Mouse (Mus musculus): ENCODE results near the gene 9430097D07Rik.

9430097D07Rik gene

DNA sequence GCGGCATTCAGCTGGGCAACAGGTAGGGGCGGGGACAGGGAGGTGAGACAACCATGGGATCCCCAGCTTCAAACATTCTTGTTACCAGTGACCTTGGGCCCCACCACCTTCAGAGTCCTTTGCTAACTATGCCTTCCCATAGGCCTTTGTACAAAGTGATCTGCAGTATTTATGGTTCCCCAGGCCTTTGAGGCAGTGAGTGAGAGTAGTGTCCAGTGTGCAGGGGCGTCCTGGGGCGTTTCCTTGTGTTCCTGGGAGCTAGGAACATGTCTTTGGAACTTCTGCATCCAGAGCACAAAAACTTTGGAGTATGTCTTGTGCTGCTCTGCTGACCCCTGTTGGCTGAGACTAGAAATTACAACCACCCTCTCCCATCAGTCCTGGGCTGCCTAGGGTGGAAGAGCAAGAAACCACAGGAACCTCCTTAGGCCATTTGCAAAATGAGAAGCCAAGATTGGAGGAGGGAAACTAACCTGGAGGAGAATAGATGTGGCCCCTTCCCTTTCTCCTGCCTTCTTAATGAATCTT, 8.9 kb downstream of the 9430097D07Rik start:
- DNase-seq (ENCODE audit: low spot score in 2 of 2), result peak; percentile 62 to 76

DNA sequence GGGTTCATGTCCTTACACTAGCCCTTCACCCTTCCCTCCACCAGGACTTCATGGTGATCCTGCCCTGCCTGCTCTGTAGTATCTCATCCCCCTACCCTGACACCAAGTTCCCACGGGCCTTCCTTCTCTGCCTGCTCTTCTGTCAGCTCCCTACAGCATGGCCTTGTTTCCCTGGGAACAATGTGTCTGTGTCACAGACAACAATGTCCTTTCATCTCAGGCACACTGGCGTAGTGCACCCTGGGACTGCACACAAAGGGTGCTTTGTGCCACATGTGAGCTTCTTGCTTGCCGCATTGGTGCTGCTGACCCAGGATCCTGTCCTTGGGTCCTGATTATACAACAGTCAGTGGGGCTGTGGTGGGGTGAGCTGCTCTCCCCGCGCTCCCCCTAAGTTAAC, 15.9 kb downstream of the 9430097D07Rik start:
- DNase-seq (ENCODE audit: low spot score in 2 of 2), result peak; percentile 64 to 79

DNA sequence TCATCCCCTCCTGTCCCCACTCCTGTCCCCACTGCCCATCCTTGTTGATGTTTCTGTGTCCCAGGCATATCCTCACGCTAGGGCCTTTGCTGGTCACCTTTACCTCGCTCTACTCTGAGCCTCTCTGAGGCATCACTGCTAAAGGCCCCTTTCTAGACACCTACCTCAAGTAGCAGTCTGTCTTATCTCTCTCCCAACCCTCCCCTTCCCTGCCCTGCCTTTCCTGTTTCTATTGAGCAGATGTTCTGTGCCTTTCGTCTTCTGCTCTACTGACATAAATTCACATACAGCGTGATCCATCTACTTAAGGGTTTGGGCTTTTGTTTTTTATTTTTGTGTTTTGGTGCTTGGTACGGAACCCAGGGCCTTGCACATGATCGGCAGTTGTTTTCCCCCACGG, 19.5 kb downstream of the 9430097D07Rik start:
- no peak for DNase-seq (ENCODE audit: low spot score in 2 of 2)

DNA sequence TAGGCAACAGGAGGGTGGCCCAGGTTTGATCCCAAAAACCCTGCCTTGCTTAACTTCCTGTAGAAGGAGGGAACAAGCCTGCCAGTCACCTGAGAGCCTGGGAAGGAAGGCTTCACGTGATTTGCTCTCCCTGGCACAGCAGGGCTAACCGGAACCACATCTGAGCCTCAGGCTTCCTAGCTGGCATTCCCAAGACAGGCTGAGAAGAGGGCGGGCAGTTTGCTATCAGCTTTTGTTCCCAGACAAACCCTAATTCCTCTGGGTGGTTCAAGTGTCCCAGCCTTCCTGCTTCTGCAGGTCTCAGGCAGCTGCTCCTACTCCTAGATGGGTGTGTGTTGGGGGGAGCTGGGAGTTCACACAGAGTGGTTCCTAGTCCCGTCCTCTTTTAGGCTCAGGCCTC, 20.0 kb downstream of the 9430097D07Rik start:
- no peak for DNase-seq (ENCODE audit: low spot score in 2 of 2)

DNA sequence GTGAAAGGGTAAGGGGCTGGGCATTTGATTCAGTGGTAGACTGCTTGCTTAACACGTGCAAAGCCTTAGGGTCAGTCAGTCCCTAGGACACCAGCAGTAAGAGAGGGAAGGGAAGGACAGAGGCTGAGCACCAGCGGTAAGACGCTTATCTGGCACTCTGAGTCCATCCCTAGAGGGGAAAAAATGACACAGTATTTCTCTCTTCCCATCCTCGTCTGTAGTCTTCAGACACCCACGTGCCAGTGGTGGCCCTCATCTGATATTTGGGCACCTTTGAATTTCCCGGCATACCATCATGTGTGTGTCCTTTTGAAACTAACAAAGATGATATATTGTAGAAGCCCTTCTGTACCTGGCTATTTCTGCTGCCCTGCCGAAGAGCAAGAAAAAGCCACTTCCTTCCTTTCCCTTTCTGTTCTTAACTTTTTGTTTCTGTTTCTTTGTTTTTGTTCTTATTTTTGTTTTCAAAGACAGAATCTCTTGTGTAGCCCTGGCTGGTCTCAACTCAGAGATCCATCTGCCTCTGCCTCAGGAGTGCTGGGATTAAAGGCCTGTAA, 21.8 kb downstream of the 9430097D07Rik start:
- no peak for DNase-seq (ENCODE audit: low spot score in 2 of 2)

DNA sequence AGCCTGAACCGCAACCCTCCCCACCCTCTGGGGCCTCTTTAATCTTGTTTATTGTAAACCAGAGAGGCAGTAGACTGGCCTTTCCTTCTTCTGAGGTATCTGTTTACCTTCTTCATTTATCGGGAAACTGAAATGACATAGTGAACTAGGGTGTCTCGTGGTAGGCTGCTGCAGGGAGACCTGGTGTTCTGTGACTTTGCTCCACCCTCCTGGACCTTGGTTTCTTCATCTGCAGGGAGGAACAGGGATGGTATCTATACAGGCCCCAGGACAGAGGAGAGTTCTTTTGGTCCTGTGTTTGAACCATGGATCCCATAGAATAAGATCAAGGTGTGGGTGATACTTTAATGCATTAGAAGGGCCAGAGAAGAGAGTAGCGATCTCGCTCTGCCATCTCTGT, 24.2 kb downstream of the 9430097D07Rik start:
- no peak for DNase-seq (ENCODE audit: low spot score in 2 of 2)

DNA sequence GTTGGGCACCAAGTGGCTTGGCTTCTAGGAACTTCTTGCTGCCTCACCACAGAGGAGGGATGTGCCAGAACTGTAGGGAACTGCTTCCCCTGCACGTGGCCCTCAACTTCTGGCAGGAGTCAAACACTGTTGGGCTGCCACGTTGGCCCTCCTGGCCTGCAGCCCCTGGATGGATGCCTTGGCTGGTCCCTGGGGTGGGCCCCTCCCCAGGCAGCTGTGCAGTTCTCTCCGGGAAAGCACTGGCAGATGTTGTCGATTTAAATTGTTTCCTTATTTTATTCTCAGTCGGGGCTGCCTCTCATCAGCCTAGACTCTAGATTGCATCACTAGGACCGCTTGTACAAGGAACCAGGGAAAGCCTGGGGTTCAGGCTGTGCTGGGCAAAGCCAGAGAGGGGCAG, 25.7 kb downstream of the 9430097D07Rik start:
- DNase-seq (ENCODE audit: low spot score in 2 of 2), result peak; percentile 43 to 52

DNA sequence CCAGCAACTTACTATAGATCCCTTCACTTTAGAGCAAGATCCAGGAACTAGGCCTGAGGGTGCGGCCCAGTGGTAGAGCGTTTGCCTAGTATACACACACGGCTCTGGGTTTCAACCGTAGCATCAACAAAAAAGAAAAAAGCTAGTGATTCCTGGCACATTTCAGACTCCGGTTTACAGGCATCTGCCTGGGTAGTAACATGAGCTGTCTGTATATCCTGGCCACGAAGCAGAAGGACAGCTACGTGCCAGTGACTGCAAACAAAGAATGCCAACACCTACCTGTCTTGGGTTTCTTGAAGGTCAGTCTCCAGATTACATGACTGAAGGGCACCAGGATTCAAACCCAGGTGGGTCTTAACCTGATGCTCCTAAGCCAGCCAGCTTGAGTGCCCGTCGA, 26.3 kb downstream of the 9430097D07Rik start:
- DNase-seq (ENCODE audit: low spot score in 2 of 2), result no peak

DNA sequence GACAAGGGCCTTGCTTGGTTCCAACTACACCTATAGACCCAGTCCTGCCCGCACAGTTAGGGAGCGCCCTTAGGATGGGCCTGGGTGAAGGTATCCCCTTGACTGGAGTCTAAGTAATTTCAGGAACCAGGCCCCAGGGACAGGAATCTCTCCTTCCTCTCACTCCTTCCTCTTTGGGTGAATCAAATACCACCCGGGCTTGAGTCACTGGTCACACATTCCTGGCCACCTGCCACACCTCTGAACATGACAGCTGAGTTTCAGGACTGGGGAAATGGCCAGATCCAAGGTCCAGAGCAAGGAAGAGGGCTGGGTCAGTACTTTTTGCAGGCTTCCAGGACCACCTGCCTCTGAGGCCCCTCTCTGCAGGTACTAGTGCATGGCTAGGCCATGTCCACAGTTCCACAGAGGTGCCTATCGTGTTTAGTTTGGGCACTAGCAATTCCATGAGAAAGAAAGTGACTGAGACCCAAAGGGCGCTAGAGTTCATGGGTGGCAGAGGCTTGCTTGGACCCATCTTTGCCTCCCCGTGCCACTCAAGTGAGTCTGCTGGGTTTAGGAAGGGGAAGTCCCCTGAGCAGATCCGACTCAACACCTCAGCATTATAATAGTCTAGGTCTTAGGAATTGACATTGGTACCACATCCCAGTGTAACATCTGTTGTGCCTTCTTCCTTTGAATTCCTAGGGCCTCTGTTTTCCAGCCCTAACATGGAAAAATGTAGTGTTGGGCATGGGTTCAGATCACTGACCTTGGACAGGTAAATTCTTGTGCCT, 27.3 kb downstream of the 9430097D07Rik start:
- no peak for DNase-seq (ENCODE audit: low spot score in 2 of 2)

DNA sequence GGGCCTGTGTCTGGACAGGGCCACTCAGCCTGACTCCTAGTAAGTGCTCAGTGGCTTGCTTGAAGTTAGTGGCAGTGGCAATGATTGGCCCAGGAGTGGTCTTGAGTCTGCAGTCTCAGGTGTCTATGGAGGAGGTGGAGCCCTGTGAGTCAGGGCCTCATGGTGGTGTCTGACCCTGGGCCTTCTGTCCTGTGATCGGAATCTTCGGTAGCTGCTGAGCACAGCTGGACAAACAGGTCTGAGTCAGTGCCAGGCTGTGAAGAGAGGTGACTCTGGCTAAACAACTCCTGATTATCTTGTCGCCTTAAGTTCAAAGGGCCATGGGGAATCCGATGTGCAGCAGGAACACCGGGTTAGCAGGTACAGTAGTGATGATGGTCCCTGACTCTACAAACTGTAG, 28.1 kb downstream of the 9430097D07Rik start:
- DNase-seq (ENCODE audit: low spot score in 2 of 2), result no peak

DNA sequence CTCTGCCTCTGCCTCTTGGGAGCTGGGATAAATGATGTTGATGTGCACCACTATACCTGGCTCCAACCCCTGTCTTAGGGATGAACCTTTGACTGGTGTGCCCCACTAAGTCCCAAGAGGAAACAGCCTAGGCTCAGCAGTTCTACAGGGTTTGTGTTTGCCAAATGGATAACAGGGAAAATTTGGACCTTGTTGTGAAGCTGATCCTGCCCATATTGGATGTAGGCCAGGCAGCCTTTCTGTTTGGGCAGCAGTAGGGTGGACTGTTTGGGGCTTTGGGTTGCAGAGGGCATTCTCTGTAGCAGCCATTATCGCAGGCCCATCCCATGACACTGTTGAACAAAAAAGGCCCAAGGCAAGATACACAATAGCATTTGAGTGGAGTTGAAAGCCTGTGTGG, 28.5 kb downstream of the 9430097D07Rik start:
- DNase-seq (ENCODE audit: low spot score in 2 of 2), result no peak

DNA sequence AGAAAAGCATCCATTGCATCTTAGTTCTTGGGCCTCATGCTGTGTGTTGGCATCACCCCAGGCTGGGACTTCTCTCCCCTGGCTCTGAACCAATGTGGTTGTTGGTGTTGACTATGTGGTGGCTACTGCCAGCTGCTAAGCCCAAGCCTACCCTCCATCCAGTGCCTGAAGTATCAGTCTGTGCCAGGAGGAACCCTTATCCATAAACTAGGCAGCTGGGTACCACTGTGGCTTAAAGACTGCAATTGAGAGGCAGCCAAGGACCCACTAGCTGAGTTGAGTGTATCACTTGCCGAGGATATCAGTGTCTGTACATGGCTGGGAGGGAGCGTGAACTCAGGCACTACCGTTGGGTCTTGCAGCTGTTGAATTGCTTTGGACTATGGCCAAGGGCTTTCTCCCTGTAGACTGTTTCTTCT, 32.4 kb downstream of the 9430097D07Rik start:
- DNase-seq (ENCODE audit: low spot score in 2 of 2), result peak; percentile 59 to 63

DNA sequence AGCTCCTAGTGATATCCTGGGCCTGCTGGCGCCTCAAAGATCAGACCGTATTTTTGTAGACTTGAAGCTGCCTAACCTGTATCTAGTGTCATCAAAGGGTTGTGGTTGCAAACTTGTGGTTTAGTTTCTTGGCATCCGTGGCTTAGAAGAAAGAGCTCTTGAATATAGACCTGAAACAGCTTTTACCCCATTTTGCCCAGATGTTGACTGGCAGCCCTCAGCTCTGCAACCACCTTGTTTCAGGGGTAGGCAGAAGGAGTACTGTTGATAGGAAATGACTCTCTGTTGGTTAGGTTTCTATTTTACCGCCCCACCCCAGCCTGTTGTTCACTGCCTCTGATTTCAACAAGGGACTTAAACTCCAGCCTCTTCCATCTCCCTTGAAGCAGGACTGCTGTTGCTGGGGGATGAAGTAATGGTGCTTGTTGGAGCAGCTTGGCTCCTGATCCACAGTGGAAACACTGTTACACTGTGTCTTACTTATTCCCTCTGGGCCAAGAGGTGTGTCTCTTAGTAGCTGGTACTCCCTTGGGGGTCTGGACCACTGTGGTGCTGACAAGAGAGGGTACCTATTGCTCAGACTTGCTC, 33.4 kb downstream of the 9430097D07Rik start:
- DNase-seq (ENCODE audit: low spot score in 2 of 2), result no peak

DNA sequence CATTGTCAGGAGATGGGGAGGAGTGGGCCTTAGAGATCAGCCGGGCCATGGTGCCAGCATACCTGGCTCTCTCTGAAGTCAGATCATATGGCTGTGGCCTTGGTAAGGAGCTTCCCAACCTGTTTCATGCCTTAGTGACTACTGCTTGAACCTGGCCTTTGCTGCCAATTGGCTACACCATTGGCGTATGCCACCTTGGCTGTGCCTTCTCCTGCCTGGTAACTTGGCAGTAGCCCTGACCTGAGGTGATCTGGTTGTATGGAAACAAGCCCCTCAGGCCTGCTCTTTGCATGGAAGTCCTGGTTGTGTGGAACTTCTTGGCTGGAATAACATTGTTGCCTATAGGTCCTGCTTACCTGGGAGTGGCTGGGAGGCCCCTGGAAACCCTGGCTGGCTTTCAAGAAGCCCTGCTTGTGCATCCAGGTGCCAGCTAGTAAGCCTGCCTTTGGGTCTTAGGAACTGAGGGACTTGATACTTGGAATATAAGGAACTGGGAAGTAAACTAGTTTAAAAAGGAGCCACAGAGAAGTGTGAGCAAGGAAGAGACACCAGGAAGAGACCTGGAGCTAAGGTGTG, 34.1 kb downstream of the 9430097D07Rik start:
- DNase-seq (ENCODE audit: low spot score in 2 of 2), result no peak

DNA sequence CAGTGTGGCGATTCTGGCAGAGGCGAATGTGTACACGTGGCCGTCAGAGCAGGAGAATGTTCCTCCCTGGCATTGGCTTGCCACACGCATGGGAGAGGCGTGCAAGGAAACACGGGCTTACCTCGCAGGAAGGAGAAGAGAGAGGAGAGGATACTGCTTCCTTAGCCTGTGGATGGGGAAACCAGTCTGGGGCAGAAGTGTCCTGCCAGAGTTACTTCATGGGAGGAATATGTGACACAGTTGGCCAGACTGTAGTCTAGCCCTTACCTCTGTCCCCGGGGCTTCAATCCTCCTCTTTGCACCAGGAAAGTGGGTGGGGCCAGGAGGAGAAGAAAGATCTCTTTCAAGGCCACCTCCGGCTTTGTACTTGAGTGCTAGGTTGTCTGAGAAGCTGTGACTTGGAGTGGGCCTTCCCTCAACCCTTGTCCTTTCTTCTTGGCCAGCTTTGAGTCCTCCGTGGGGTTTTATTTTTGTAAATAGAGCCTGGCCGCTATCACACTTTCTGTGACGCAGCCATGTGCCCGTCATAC, 36.0 kb downstream of the 9430097D07Rik start:
- DNase-seq (ENCODE audit: low spot score in 2 of 2), result no peak

DNA sequence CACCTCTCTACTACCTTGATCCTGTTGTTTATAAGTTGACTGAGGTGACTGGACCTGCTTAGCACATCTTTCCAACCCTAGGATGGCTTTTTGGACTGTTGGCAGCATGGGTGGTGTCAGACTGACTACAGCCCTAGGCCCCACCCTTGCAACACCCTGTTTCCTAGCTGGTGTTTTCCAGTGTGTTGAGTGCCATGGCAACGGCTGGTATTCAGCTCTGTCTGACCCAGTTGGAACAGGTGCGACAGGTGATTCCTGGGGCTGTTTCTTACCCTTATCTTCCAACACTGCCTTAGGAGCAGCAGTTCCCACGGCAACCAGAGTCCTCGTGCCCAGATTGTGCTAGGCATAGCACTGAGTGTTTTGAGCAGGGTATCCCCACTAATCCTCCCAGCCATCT, 37.0 kb downstream of the 9430097D07Rik start:
- DNase-seq (ENCODE audit: low spot score in 2 of 2), result peak in 1 of 2 experiments; percentile 50

DNA sequence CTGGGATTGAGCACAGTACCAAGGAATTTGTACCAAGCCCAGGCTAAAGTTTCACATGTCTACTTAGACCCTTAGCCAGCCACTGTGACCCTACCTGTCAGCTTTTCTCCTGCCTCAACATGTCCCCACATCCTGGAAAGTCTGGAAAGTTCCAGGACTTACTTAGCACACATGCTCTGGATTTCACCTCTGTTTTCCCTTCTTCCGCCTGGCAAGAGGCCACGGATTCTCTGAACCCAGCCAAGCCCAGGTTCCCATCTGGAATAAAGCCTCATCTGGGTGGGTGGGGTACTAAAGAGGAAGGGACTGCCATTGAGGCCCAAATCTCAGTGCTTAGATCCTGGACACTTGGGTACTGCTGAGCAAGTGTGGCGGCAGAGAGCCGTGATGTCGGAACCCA, 37.5 kb downstream of the 9430097D07Rik start:
- DNase-seq (ENCODE audit: low spot score in 2 of 2), result no peak

DNA sequence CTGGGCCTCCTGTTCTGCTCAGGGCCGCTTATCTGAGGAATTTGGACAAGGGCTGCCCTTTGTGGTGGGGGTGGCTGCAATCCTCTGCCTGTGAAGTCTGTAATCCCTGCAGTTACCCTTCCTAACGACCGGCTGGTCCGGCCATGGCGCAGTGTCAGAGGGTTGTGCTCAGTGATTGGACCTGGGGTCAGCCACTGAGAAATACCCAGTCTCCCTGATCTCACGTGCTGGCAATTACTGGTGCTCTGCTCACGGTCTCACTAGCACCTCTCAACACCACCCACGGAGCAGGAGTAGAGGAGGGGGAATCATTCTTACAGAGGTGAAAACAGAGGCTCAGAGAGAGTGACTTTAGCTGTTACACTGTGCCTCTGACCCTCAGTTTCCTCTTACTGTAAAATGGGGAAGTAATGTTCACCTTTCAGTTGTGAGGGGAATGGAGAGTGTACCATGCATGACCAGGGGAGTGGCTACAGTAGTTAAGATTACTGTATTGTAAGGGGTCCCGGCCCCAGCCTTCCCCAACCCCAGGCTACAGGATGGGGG, 38.1 kb downstream of the 9430097D07Rik start:
- DNase-seq (ENCODE audit: low spot score in 2 of 2), result peak in 1 of 2 experiments; percentile 47

DNA sequence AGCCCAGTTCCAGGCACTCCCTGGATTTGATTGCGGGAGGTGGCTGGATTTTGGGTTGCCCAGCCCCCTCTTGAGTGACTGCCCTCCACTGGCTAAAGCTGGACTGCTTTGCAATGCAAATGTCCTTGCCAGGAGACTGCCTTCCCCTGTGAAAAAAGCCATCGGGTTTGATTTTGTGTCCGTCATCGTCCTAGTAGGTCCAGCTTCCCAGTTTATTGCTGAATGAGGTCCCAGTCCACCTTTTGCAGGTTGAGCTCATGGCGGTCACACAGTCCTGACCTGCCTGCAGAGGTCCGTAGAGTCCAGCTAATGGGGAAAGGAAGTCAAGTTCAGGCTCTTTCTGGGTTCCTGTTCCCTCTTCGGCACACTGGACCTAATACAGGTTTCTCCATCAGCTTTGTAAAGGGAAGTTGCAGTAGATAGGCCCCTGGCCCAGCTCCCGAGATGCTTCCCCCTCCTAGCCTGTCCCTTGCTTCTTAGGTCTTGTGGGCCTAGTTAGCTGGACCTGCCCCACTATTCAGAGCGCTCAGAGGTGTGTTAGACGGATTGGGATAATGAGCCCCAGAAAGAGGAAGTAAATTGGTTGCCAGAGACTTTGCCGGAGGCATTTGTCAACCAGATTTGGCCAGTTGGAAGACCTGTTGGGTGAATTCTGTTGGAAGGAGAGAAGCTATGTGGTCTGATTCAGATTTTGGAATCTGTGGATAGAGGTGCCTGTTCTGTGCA, 38.7 kb downstream of the 9430097D07Rik start:
- DNase-seq (ENCODE audit: low spot score in 2 of 2), result peak; percentile 77 to 78

DNA sequence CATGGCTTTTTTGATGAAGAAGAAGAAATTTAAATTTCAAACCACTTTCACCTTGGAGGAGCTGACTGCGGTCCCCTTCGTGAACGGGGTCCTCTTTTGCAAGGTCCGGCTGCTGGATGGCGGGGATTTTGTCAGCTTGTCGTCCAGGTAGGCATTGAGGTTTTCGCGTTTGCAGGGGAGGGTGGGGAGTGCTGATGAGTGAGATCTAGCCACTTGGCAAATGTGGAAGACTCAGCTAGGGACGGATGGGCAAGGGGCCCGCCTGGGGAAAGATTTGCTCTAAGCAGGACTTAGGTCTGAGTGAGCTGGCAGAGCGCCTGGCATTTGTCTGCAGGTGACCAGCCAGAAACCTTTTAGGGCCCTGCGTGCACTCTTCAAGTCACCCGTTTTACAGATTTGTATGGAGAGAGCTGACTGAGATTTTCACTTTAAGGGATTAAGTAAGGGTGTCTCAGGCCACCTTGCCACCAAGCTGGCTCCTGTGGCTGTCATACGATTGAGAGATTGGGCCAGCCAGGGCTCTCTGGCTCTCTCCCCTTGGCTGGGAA, 39.3 kb downstream of the 9430097D07Rik start:
- peak; percentile 58 to 66 for DNase-seq (ENCODE audit: low spot score in 2 of 2)

DNA sequence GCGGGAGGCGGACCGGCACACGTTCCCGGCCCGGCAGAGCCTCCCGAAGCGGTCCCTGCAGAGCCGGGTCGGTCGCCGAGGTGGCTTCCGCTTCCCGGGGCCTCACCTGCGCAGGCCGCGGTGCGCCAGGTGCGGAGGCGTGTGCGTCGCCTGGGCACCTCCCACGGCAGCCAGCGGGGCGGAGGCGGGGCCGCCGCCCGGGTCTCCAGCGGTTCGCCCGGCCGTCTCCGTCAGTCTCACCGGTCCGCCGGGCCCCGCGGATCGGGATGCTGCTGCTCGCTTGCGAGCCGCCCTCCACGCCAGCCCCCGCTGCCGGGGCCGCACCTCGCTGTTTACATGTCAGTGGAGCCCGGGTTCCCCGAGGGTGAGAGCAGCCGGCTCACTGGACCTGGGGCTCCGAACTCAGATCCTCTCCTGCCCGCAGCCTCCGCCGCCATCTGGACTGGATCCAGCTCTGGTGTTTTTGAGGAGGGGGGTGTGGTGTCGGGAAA, 39.9 kb downstream of the 9430097D07Rik start:
- peak; percentile 72 to 74 for DNase-seq (ENCODE audit: low spot score in 2 of 2)
